Mouse (Mus musculus) left cerebral cortex, adult 11 months (tissue): Measurements from ENCODE around the gene Rnf32.
A peak's percentile ranks its signal among the peaks of the same experiment; 100 is the strongest.

Source experiments
- DNase-seq: peaks from one replicate; pipeline ENCODE4 v3.0.0; 2022; ENCODE audit warnings: low spot score

Gene Rnf32

DNA sequence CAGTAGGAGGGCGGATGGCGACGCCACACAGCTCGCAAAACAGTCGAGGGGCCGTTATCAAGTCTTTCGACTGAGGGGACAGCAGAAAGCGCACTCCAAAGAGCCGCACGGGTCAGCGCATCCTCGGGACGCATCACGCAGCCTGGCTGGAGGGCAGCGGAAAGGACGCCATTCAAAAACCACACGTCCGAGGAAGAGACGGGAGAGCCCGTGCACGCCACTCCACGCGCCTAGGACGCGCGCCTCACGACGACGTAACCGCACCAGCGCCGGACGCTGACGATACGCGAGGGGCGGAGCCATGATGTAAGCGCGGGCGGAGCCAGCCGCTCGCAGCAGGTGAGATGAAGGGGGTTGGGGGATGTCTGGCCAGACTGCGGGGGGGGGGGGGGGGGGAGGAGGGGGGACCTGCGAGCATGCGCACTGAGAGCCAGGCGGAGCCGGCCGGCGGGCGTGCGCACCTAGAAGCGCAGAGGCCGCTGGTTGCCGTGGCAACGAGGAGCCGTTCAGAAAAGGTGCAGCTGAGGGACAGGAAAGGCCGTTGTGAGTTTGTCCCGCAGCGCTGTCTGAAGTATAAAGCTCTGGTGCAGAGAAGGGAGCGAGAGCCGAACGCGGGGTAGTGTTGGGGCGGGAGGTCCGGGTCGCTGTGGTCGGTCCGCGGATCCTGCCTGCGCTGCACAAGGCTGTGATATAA is at the start of gene Rnf32:
Gene Rnf32 (plus strand): TSS at position 423 of the 694 bp plus-strand sequence.
- DNase-seq: peak; percentile 71

DNA sequence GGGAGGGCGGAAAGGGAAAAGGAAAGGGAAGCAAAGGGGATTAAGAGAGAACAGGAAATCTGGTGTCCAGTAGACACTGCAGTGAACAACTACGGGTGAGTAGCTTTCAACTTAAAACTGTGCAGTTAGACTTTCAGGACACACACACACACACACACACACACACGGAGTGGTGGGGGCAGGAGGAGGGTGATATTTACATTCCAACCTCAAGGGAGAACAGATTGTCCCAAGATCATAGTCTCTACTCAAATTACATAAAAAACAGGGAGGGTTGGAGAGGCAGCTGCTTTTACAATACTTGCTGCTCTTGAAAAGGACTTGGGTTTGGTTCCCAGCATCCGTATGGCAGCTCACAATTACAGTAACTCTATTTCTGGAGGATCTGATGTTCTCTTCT is 45.6 kb upstream of the Rnf32 start:
- no peak for DNase-seq

DNA sequence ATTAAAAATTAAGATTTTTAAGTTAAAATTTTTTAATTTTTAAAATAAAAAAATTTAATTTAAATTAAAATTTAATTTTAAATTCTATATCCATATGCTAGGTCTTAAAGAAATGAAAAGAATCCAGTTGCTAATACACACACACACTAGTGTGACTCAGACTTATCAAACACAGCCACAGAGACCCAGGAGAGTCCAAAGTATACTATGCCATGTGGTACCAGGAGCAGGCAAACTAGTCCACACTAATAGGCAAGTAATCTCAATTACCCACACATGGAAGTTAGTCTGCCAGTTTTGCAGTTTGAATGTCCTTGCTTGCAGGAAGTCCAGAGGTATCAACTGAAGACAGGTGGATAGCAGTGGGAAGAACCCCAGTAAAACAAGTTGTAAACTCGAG is 35.9 kb upstream of the Rnf32 start:
- no peak for DNase-seq

- no peak for DNase-seq
These were observed 28.8 kb upstream of the Rnf32 start for GRCm38 (mm10) chr5:29166947-29167346.

DNA sequence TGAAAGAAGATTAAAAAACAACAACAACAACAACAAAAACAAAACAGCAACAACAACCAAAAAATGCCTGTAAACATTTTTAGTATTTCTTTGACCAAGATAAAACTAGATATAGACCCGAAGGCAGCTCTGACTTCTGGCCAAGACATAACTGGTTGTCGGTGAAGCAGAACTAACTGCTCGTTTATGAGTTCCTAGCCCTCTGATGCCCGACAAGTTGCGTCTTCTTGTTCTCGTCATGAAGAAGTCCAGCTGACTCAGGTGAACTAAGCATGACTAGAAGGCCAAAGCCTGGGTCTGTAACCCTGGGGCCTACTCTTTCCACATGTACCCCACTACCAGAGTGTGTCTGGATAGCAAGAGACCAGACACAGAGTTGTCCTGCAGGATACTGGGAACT is 25.6 kb upstream of the Rnf32 start:
- DNase-seq: no peak

DNA sequence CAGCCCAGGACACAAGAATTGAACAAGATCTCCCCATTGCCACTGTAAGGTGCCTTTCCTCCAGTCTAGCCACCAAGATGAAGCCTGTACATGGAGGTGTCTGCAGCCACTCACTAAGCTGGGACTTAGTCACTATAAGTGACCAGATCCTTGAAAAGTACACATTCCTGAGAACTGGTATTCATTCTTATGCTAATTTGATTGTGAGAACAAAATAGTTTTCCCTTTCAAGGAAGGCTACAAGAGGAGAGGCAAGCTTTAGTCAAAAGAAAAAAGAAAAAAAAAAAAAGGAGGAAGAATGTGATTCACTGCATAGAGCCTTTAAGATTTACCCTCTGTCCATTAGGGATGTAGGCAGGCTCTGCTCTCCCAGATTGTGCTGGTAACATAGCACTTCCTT is 24.6 kb upstream of the Rnf32 start:
- DNase-seq: no peak

- DNase-seq: no peak
These were observed 9.0 kb upstream of the Rnf32 start for GRCm38 (mm10) chr5:29186798-29187197.

- no peak for DNase-seq
These were observed 592 bp upstream of the Rnf32 start for GRCm38 (mm10) chr5:29195231-29195569.

DNA sequence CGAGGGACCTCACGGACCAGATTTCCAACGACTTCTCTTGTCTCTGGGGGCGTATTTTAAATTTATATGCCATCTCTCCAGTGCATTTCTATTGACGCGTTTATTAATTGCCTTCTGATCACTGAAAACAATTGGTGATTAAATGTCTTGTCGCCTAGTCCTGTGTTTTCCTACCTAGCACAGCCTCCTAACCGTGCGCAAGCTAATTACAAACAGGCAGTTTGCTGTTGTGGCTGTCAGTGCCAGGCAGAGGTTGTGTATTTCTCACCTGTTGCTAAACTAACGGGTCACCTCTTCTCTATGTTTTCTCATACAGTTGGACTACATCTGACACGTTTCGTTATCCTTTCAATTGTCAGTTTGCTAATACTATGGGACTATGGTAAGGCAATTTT is 469 bp downstream of the Rnf32 start:
- DNase-seq: no peak

DNA sequence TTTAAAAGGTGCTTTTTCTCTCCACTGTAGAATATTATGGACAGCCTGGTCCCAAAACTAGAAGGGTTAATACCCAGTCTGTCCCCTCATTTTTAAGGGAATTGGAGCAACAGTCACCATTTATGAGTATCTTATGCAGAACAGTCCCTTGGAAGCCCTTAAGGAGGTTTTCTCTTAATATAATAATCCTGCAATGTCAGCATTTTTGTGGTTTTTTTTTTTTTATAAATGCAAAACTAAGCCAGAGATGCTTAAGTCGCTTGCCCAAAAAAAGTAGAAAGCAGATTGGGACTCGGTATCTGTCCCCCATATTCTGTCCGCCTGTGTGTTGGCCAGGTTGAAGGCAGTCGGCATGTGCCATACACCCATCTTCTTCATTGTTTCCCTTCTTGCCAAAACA is 1.4 kb downstream of the Rnf32 start:
- DNase-seq: no peak

GRCm38 (mm10) chr5:29198960-29199488 is 3.2 kb downstream of the Rnf32 start:
- DNase-seq: no peak

DNA sequence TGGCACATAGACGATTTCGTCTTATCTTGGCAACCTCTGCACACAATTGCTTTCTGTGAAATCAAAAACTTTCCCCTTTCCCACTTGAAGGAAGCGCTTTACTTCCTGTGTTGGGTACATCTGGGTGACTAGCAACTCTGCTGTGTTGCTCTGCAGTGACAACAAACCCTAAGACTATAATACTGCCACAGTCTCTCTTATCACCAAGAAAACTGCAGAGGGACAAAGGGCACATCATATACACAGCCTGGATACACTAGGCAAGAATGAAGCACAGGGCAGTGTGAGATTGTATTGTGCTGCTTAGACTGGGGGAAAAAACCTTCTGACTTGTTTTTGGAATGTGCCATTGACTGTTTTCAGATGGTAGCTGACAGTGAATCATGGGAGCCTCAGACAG is 4.1 kb downstream of the Rnf32 start:
- DNase-seq: no peak

- no peak for DNase-seq
These were observed 9.9 kb downstream of the Rnf32 start for GRCm38 (mm10) chr5:29205690-29206089.

- DNase-seq: no peak
These were observed 16.3 kb downstream of the Rnf32 start for GRCm38 (mm10) chr5:29211980-29212555.

DNA sequence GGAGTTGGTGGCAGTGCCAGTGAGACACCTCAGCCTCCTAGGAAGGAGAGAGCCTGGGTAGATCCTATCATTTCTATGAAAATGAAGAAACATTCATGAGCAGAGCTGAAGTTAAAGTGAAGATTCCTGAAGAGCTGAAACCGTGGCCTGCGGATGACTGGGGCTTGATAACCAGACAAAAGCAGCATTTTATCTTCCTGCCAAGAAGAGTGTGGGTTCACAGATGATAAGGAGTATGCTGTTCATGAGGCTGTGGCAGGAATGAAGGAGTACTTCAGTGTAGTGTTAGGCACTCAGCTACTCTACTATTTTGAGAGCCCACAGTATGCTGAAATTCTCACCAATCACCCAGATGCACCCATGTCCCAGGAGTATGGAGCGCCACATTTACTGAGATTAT is 22.2 kb downstream of the Rnf32 start:
- DNase-seq: no peak

DNA sequence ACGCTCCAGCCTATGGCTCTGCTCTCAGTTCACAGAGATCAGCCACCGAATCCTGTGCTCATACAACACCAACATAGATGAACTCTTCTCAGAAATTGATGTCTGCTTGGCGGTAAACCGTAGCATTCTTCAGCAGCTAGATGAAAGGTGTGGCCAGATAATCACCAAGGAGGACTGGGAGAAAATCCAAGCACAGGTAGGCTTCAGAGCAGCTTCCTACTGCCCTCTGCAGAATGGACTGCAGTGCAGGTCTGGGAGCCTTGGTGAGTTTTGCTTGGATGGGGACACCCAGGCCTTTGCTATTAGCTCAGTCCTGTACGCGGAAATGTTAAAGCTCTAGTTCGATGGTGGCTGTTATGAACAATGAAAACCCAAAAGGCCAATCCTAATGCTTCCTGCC is 28.3 kb downstream of the Rnf32 start:
- no peak for DNase-seq

GRCm38 (mm10) chr5:29230481-29230880 is 34.7 kb downstream of the Rnf32 start:
- no peak for DNase-seq

GRCm38 (mm10) chr5:29238379-29238778 is 42.6 kb downstream of the Rnf32 start:
- no peak for DNase-seq

DNA sequence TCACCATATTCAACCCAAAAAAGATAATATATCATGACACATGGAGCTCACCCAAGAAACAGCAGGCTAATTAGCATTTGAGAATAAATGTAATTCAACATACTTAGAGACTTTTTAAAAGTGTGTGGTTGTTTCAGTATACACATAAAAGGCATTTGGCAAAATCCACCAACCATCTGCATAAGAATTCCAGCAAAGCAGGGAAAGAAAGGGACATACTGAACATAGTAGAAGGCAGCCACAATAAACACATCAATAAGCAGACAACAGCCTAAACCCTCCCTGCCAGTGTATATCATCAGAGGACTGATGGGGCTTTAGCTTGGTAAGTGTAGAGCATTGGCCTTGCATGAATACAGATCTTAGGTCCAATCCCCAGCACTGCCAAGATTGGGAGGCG is 49.0 kb downstream of the Rnf32 start:
- DNase-seq: no peak

DNA sequence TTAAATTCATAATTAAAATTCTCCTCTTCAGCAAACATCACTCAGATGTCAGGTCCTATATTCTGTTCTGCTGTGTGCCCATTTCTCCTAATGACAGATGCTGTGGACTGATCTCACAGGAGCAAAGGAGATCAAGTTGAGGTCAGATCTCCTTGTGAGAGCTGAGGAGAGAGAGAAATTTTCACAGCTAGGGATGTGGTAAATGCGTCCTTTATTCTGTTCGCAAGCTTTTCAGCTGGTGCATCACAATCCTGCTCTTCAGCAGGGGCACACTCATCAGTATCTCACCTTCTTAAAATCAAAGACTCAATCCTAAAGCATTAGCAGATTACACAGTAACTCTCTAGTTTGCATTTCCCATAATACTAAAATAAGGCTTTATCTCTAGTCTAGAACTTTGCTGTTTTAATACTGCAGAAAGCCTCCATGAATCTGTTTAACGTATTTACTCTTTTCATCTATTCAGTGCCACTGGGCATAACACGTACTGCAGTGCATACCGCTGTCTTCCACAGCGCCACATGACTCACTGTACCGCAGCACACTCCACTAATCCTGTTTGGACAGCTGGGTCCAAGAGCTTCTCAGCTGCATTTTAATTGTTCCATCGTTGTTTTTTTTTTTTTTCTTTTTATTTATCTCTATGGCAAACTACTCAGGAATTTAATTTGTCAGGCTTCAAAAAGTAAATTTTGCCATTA is 55.2 kb downstream of the Rnf32 start:
- no peak for DNase-seq

DNA sequence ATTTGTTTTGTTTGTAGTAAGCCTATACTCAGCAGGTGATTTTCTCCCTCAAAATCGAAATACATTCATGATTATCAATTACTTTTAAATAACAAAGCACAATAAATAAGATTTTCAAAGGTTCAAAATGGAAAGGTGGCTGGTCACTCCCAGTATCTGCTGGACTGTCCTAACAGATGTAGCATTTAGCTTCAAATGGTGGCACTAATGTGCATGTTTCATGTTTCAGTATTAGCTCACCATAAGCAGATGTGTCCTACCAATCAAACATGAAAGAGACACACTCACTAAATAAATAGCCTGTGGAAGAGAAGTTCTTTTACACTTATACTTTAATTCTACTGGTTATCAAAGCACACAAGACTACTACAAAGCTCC is 55.7 kb downstream of the Rnf32 start:
- DNase-seq: no peak

DNA sequence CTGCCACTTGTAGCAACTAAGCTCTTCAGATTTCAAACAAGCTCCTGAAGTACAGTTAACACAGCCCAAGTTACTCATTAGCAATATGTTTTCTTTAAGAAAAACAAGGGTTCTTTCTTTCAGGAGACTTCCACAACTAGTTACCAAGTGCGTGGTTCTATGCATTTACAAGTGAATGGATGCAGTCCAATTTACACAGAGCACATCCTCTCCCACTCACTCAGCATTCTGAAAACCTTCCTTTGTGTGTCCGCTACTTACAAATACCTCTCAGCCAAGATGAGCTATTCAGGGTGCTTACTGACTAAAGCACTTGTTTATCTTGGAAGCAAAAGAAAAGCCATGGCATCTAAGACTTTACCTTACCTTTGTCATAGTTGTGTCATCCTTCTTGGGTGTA is 58.1 kb downstream of the Rnf32 start:
- DNase-seq: no peak

- no peak for DNase-seq
These were observed 75.1 kb downstream of the Rnf32 start for GRCm38 (mm10) chr5:29270879-29271278.

- no peak for DNase-seq
These were observed 77.6 kb downstream of the Rnf32 start for GRCm38 (mm10) chr5:29273426-29273825.
